Mouse (Mus musculus): ENCODE results near the gene Cpeb1. TPM values are rescaled to one million over a fixed set of nuclear protein-coding genes. Genes with fewer than 3 reads are reported as not detected.

Cpeb1 gene
- total RNA-seq, 2 experiments from 2014 or later = 36.1 to 37.0 TPM

DNA sequence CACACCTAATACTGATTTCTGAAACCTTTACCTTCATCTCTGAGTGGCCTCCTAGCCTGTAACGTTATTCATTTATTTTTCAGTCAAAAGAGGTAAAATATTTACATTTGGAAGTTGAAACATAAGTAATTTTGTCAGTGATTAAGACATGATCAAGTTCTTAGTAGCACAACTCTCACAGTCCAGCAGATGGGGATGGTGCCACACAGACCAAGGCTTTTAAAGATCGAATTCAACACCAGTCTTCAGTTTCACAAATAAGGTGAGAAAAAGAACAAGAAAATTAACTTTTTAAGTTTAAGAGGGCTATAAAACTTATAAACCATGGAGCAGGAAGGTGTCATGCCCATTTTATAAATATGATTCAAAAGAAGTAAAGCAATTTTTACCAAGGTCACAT, 56.3 kb downstream of the Cpeb1 start:
- intact Hi-C loops (cut with DNase I) = no loop called here
- DNase-seq (ENCODE audit: low spot score in 2 of 2) = peak; percentile 19 to 20

DNA sequence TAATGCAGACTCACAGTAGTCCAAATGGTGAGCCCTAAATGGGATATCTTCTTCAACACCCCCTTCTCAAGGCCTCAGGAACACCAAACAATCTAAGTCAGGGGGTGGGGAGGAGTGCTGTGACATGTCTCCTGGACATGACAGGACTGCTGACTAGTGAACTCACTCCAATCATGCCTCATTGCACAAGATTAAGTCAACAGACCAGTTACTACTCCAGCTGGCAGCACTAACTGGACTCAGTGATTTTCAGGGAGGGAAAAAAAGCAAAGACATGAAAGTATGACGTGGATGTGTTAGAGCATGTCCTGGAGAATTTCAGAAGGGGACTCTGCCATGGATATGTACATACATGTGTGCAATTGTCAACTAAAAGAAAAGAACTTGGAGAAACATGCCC, 75.9 kb downstream of the Cpeb1 start:
- intact Hi-C loops (cut with DNase I) = no loop called here
- no peak for DNase-seq (ENCODE audit: low spot score in 2 of 2)

DNA sequence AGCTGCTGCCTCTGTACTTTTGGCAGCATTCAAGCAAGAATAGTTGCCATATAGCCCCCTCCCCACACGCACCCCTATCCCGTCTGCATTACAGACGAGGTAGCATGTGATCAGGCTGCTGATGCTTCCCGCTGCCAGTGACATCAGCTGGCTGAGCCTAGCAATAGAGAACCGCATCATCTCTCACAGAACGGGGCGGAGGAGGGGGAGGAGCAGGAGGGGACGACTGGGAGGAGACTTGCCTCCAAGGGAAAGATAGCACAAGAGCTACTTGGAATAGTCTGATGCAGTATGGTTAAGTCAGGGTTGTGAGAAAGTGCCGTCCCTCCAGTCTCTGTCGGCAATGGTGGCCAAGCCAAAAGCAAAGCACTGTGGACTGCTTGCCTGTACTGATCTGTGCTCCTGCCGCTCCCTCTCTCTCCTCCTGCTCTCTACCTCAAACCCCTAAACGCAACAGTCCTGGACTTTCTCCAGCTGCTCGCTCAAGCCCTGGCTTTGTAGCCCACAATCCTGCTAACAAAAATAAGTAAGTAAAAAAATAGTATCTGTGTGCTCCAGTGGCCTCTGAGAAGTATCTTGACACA, 82.8 kb downstream of the Cpeb1 start:
- peak; percentile 73 to 80 for DNase-seq (ENCODE audit: low spot score in 2 of 2)
- intact Hi-C loops (cut with DNase I) = no loop called here

DNA sequence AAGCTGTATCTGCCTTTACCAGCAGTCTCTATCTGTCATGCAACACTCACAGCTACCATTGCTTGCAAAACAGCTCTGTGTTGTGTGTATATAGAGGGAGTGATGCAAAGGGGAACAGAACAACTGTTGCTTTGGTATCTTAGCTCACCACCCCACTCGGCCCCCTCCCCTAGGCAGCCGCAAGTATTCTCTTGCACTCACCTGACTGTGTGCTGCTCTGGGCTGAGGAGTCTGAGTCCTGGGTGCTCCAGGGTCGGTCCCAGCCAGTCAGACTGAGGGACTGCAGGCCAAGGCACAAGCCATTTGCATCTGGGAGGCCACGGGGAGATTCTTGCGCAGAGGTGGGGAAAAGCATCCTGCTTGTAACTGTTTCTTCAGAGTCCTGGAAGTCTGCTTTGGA, 83.5 kb downstream of the Cpeb1 start:
- intact Hi-C loops (cut with DNase I) = no loop called here
- no peak for DNase-seq (ENCODE audit: low spot score in 2 of 2)

DNA sequence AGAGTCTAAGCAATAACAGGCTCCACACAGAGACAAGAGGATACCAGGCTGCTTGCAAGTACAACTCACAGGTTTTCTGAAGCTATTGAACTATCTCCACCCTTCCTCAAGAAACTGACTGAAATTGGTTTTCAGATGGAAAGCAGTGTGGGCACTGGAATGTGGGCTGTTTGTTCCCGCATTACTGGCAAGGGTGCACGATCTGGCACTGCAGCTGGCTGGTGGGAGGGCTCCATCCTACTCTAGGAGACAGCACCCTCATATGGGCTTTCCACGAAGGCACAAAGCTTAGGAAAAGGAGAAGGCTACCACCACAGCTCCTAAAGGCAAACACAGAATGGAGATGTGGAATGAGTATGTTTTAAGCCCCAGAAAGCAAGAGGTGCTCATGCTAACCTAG, 85.5 kb downstream of the Cpeb1 start:
- intact Hi-C loops (cut with DNase I) = no loop called here
- peak; percentile 58 to 70 for DNase-seq (ENCODE audit: low spot score in 2 of 2)

DNA sequence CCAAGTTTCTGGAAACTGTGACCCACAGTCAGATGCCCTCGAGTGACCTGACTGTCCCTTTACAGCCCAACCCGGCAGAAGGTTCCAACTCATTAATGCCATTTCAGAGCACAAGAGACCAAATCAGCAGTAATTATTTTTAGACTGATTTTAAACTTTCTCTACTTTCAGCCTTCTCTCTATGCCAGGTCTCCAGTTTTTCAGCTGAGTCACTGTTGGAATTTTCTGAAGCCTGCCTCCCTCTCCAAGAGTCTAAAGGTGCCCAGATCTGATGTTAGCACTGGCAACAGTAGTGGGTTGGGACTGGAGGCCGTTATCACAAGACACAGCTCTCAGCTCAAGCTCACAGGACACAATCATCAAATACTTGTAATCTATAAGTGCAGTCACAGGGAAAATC, 87.3 kb downstream of the Cpeb1 start:
- intact Hi-C loops (cut with DNase I) = no loop called here
- no peak for DNase-seq (ENCODE audit: low spot score in 2 of 2)

DNA sequence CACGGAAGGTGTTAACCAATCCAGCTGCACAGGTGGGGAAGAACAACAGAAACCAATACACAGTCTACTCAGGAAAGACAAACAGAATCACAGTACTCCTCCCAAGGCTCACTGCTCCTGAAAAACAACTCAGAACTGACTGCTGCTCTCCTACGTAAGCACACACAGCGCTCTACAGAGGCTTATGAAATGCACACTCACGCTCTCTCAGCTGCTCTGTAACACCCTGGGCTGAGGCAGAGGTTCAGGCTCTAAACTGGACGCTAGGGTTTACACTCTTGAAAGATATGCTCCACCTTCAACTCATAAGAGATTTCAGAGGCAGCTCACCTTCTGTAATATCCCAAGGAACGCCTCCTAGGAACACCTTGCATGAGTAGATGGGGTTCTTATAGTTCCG, 98.3 kb downstream of the Cpeb1 start:
- DNase-seq (ENCODE audit: low spot score in 2 of 2) = no peak
- intact Hi-C loops (cut with DNase I) = no loop called here

DNA sequence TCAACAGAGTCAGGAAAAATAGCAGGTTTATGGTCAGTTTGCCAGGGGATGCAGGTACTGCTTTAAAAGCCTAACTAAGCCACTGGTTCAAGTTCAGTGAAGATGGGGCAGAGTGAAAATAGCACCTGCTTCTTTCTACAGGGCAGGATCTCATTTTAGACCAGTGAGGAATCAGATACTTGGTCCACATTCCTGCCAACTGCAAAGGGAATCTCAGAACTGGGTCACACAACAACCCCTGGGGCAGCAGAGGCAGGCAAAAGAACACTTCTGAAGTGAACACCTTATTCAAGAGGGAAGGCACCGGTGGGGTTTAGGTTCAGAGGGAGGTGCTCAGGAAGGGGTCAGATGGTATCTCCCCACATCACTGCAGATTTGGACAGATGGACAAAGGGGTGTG, 98.9 kb downstream of the Cpeb1 start:
- DNase-seq (ENCODE audit: low spot score in 2 of 2) = no peak
- intact Hi-C loops (cut with DNase I) = no loop called here

DNA sequence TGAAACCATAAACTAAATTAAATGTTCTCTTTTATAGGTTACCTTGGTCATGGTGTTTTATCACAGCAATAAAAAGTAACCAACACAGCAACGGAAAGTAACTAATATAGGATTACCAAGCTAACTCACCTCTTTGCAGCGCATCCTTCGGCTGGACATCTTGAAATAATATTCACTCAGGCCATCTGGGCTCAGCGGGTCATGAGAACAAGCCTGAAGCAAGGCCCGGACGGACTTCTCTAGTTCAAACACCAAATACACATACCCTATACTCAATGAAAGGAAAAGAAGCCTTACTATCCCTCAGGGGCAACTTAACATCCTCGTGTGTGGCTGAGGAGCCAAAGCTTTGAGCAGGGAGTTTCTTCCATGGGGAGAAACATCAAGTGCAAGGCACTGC, 99.5 kb downstream of the Cpeb1 start:
- intact Hi-C loops (cut with DNase I) = no loop called here
- DNase-seq (ENCODE audit: low spot score in 2 of 2) = no peak

DNA sequence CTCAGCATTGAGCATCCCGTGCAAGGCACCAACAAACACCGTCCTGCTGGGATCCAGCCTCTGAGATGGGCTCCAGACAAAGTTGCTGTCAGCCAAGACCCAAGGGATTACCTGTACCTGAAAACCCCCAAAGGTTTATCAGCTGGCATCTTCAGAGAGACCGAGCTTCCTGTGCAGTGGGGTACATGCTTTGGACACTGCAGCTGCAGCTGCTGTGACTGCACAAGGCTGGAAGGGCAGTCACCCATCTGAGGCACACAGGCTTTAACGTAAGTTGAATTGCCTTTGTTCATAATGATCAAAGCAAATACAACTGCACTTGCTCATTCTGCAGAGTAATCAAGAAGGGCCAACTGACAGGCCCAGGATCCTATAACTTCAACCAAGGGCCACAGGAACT, 103.4 kb downstream of the Cpeb1 start:
- no peak for DNase-seq (ENCODE audit: low spot score in 2 of 2)
- intact Hi-C loops (cut with DNase I) = no loop called here

DNA sequence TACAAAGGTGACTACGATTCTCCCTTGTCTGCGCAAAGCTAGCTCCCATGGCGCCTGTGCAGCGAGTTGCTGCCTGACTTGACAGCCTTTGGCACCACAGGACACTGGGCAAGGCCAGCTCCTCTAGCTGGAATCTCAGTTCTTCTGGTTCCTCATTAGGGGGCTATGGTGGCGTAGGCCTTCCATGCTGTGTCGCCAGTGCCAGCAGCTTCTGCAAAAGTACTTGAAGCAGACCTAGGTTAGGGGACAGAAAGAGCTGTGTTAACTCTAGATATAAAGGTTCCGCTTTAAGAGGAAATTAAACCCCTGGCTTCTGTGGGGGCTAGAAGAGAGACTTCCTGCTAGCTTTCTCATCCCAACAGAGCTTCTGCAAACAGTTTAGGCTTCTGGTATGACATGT, 107.1 kb downstream of the Cpeb1 start:
- no peak for DNase-seq (ENCODE audit: low spot score in 2 of 2)
- intact Hi-C loops (cut with DNase I) = no loop called here

DNA sequence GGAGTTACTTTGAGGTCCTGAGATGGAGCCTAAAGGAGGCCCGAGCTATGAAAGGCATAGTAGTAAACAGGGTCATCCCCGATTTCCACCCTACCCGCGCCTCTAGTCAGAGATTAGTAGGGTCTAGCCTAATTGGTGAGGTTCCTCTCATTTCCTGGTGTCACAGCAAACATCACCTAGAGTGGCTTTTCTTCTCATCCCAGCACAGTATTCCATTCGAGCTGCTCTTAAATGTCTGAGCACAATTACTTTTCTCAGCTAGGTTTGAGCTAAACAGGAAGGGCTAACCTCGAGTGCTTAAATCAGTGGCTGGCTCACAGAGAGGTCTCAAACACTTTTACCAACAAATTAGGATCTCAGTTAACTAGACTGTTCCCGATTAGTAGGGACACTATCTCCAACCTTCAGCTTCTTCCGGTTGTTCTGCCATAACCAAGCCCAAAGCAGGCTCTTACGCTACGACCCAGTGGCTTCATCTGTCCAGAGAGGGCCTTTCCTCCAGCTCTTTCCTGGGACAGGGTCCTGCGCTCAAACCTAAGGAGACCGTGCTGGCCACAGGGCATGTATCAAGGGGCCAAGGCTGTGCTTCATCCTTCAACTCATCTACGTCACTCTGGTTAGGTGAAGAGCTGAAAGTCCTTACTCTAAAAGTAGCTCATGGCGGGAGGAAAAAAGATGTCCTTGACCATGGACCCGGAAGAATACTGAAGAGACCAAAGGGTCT, 109.7 kb downstream of the Cpeb1 start:
- intact Hi-C loops (cut with DNase I) = no loop called here
- no peak for DNase-seq (ENCODE audit: low spot score in 2 of 2)

DNA sequence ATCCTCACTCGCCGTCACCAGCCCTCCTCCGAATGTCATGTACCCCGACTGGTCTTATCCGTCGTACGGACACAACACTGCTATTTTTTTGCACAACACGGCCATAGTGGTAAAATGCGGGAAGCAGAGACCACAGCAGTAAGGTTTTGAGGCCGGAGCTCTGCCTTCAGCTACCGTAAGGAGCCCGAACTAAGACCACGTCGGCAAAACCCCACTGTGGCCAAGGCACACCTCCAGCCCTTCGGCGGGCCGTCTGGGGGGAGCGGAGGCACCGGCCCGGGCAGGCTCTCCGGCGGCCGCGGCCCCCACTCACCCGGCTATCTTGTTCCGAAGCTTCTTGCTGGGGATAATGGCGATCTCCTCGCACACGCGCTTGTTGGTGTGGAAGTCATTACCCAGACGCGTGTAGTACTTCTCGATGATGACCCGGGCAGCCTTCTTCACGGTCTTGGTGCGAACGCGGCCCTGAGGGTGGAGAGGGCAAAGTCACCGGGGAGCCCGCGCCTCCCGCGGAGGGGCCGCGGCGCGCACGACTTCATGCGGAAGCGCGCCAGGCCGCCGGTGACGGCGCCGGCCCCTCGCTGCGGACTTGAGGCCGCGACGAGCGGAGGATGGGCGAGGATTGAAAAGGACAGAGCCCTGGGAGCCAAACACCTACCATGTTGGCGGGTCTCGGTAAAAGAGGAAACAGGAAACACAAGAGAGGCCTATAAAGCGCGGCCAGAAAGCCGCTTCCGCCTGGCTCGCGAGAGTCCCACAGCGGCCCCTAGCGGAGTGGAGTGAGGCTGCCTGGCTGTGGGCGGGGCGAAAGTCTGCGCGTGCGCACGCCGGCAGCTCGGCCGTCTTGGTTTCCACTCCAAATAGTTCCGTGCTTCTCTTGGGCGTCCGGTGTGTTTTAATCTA, 110.5 kb downstream of the Cpeb1 start, which contains the start of gene Rps17:
TSS of gene Rps17 (minus strand) at position 711 of the 903 bp plus-strand sequence.
- DNase-seq (ENCODE audit: low spot score in 2 of 2) = peak; percentile 97 to 99
- intact Hi-C loops (cut with DNase I) = loop anchor here (5.0 kb wide), 1 partner anchor 137 kb away; no protein-coding TSS in a partner anchor

DNA sequence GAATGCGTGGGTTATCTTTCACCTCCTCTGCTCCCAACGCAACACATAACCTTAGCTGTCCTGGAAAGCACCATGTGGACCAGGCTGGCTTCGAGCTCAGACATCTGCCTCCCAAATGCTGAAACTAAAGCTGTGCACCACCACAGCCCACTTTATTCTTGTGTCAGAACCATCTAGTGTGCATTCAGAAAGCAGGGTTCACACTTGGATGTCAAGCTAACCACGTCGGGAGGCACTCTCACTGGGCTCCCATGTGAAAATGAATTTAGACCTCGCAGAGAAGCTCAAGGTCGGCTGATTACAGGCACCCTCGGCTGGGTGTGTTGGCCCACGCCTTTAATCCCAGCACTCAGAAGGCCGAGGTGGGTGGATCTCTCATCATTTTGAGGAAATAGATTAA, 111.4 kb downstream of the Cpeb1 start:
- intact Hi-C loops (cut with DNase I) = loop anchor here (5.0 kb wide), 1 partner anchor 137 kb away; no protein-coding TSS in a partner anchor
- DNase-seq (ENCODE audit: low spot score in 2 of 2) = no peak

DNA sequence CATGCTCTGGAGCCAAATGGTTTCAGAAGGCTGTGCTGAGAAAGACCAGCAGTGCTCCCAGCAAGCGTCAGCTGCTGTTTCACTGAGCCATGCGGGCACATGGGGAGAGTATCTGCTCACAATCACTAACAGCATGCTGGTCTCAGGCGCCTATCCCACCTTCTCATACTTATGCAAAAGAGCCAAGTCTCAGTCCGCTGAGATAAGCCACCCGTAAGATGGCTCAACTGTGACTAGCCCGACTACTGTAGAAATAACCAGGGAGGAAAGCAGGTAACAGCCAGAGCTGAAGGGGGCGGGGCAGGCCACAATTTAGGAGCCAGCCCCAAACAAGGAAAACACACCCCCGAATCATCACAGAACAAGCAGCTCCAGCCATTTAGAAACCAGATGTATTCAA, 111.9 kb downstream of the Cpeb1 start:
- DNase-seq (ENCODE audit: low spot score in 2 of 2) = no peak

DNA sequence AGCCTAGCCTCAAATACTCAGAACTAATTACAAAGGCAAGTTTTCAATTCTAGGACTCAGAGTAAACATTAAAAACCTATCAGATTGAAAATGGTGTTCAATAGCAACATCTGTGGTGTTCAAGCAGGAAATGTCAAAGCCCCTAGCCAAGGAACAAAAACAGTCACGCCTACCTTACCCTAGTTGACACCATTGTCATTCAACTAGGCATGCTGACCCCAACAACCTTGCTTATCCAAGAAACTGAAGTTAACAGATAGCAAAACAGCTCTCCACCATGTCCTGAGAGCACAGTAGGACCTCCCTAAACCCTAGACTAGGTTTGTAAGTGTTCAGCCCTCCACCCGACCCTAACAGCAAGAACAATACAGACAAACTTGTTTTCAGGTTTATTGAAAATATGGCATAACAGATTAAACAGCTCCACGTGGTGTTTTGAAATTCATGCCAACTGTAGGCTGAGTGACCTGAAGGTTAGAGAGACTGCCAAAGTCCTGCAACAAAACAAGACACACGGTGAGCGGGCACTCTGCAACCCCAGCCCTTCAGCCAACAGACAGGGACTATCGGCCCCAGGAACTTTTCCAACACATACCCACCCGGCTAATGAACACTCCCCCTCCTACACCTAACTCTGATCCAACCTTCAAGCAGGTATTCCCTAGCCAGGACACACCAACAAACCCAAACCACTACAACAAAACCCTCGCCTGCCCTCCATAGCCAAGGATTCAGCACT, 112.7 kb downstream of the Cpeb1 start:
- no peak for DNase-seq (ENCODE audit: low spot score in 2 of 2)
- intact Hi-C loops (cut with DNase I) = loop anchor here (5.0 kb wide), 1 partner anchor 135 kb away; no protein-coding TSS in a partner anchor

More for the DNA sequence above, 111.9 kb downstream of the Cpeb1 start:
- intact Hi-C loops (cut with DNase I) = loop anchor here (5.0 kb wide), 1 partner anchor 136 kb away; no protein-coding TSS in a partner anchor

DNA sequence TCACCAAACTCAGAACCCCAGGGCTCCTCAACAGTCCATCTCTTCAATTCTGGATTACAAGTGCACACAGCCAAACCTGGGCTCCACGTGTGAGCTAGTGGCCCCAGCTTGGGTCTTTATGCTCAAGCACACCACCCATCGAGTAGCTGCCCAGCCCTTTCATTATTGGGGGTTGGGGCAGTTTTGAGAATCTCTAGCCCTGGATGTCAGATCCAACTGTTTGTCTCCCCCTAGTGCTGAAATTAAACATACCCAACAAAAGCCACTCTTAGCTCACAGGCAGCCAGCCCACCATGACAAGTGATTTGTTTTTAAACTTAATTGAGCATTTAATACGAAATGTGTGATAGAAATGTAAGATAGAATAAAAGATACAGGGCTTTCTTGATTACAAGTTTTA, 113.7 kb downstream of the Cpeb1 start:
- DNase-seq (ENCODE audit: low spot score in 2 of 2) = peak in 1 of 2 experiments; percentile 59
- intact Hi-C loops (cut with DNase I) = loop anchor here (5.0 kb wide), 1 partner anchor 134 kb away; no protein-coding TSS in a partner anchor

DNA sequence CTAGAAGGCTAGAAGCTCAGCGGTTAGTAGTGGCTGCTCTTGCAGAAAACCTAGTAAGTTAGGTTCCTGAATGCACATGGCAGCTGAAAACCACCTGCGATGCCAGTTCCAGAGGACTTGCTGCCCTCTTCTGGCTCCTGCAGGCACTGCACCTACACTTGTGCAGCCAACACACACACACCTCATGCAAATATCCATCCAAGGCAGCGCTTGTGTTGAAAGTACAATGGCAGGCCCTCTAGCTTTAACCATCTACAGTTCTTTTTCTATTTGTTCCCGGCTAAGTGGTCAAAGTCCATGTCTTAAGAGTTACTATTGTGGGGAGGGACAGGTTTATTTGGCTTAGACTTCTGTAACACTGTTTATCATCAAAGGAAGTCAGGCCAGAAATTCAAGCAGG, 115.5 kb downstream of the Cpeb1 start:
- DNase-seq (ENCODE audit: low spot score in 2 of 2) = peak; percentile 58 to 83
- intact Hi-C loops (cut with DNase I) = loop anchor here (2.0 to 5.0 kb wide), 2 partner anchors 132 to 177 kb away; no protein-coding TSS in a partner anchor

DNA sequence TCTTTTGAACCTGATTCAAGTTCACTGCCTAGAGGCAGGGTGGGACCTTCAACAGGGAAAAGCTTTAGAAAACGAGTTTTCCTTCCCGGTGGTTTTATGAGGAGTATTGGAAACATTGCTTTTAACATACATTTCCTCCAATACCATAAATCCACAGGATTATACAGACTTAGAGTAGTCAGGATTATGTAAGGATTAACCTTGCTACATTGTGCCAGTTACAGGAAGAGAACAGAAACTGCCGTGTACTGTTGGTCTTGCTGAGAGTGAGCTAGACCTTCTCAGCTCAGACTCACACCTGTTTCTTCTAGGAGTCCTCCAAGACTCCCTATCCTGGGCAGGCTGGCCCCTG, 116.8 kb downstream of the Cpeb1 start:
- intact Hi-C loops (cut with DNase I) = loop anchor here (2.0 kb wide), 1 partner anchor 176 kb away; no protein-coding TSS in a partner anchor

More for the DNA sequence above, 116.8 kb downstream of the Cpeb1 start:
- DNase-seq (ENCODE audit: low spot score in 2 of 2) = no peak
